Mouse (Mus musculus): ENCODE results near the gene Atp5d.

DNA sequence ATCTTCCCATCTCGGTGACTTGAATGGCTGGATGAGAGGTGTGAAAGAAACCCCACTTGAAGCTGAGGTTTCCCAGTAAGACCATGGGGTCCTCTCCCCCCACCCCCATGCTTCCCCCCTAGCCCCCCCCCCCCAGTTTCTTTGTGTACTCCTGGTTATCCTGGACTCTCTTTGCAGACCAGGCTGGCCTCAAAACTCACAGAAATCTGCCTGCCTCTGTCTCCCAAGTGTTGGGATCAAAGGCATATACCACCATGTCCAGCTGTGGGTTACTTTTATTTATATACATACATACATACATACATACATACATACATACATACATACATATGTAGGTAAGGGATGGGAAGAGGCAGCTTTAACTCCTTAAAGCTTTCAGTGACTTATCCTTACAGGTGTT, 30.6 kb downstream of the Atp5d start:
- TF ChIP-seq ZNF384 (IDR thresholded peaks at IDR 0.05; ENCODE audit: low read depth, low read length) (no peak), ZC3H11A (IDR thresholded peaks at IDR 0.05; ENCODE audit: borderline replicate concordance, low read depth, low read length) (no peak), CHD2 (IDR thresholded peaks at IDR 0.05; ENCODE audit: low read depth, low read length) (no peak), HCFC1 (IDR thresholded peaks at IDR 0.05; ENCODE audit: borderline replicate concordance, insufficient read depth, low read length) (no peak)
